Mouse (Mus musculus): ENCODE results near the gene Lrtm2. TPM values are rescaled to one million over a fixed set of nuclear protein-coding genes. Genes with fewer than 3 reads are reported as not detected.
A peak's percentile ranks its signal among the peaks of the same experiment; 100 is the strongest.

The Lrtm2 gene
- polyA plus RNA-seq, 1 experiment = not detected

DNA sequence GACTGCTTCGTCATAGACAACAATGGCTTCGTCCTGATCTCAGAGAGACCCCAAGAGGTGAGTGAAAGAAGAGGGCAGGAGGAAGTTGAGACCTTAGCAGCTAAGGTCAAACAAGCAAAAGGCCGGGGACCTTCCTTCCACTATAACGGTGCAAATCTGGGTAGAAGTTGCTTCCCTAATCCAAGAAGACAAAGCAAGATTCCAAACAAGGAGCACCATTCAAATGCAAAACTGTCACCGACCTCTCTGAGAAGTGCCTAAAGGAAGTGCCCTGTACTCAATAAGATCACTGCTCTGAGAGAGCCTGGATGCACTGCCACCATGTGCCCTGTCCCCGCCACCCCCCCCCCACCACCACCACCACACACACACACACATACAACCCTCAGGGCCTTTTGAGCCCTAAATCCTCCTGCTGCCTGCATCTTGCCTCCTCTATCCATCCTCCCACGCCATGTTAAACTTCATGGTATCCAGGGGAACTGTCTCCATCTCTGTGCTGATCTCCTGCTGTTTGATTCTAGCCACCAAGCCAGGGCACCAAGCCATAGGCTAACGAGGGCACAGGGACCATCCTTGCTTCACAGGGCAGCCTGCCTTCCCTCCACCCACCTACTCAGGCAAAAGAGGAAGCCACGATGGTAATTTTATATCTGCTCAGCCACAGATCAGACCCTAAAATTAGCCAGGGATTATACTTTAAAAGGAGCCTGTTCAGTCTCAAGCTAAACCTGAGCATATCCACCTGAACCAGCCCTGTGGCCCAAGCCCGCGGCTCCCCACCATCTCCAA is 7.8 kb upstream of the Lrtm2 start:
- Histone ChIP-seq H3K4me3 (replicated peaks) (no peak overlapping the region), H3K27me3 (replicated peaks) (peaks cover 22% of the 10 kb centered on the region), H3K36me3 (replicated peaks; ENCODE audit: low read length) (no peaks in the 10 kb centered on the region), H3K9me3 (no peaks in the 10 kb centered on the region), H3K4me1 (peaks cover 54% of the 10 kb centered on the region)
- TF ChIP-seq FLI1 (IDR thresholded peaks at IDR 0.05; ENCODE audit: low read length) (no peak), GATA1 (IDR thresholded peaks at IDR 0.05; ENCODE audit: borderline replicate concordance, low read length) (no peak)

- Histone ChIP-seq H3K4me3 (replicated peaks) (peak overlapping the region; percentile 8), H3K27me3 (replicated peaks) (peaks cover 30% of the 10 kb centered on the region), H3K4me1 (peaks cover 62% of the 10 kb centered on the region), H3K9me3 (no peaks in the 10 kb centered on the region), H3K36me3 (replicated peaks; ENCODE audit: low read length) (no peaks in the 10 kb centered on the region)
- no peak for TF ChIP-seq FLI1 (IDR thresholded peaks at IDR 0.05; ENCODE audit: low read length)
- no peak for TF ChIP-seq GATA1 (IDR thresholded peaks at IDR 0.05; ENCODE audit: borderline replicate concordance, low read length)
These were observed 6.7 kb upstream of the Lrtm2 start for GRCm38 (mm10) chr6:119337287-119337686.

GRCm38 (mm10) chr6:119336124-119336523 is 5.6 kb upstream of the Lrtm2 start:
- no peaks in the 10 kb centered on the region for H3K36me3 ChIP-seq (replicated peaks; ENCODE audit: low read length)
- TF ChIP-seq GATA1 (IDR thresholded peaks at IDR 0.05; ENCODE audit: borderline replicate concordance, low read length) (no peak), FLI1 (IDR thresholded peaks at IDR 0.05; ENCODE audit: low read length) (no peak)
- H3K27me3 ChIP-seq (replicated peaks) = peaks cover 40% of the 10 kb centered on the region
- H3K9me3 ChIP-seq = no peaks in the 10 kb centered on the region
- peaks cover 53% of the 10 kb centered on the region for H3K4me1 ChIP-seq
- peak overlapping the region; percentile 46 for H3K4me3 ChIP-seq (replicated peaks)

- H3K4me1 ChIP-seq = peaks cover 62% of the 10 kb centered on the region
- no peak overlapping the region for H3K4me3 ChIP-seq (replicated peaks)
- H3K9me3 ChIP-seq = no peaks in the 10 kb centered on the region
- TF ChIP-seq GATA1 (IDR thresholded peaks at IDR 0.05; ENCODE audit: borderline replicate concordance, low read length) (no peak), FLI1 (IDR thresholded peaks at IDR 0.05; ENCODE audit: low read length) (no peak)
- peaks cover 63% of the 10 kb centered on the region for H3K27me3 ChIP-seq (replicated peaks)
- H3K36me3 ChIP-seq (replicated peaks; ENCODE audit: low read length) = no peaks in the 10 kb centered on the region
These were observed 3.3 kb upstream of the Lrtm2 start for GRCm38 (mm10) chr6:119333831-119334230.

GRCm38 (mm10) chr6:119333202-119333601 is 2.6 kb upstream of the Lrtm2 start:
- H3K9me3 ChIP-seq = no peaks in the 10 kb centered on the region
- H3K27me3 ChIP-seq (replicated peaks) = peaks cover 70% of the 10 kb centered on the region
- H3K4me1 ChIP-seq = peaks cover 60% of the 10 kb centered on the region
- TF ChIP-seq GATA1 (IDR thresholded peaks at IDR 0.05; ENCODE audit: borderline replicate concordance, low read length) (no peak), FLI1 (IDR thresholded peaks at IDR 0.05; ENCODE audit: low read length) (no peak)
- H3K36me3 ChIP-seq (replicated peaks; ENCODE audit: low read length) = no peaks in the 10 kb centered on the region
- H3K4me3 ChIP-seq (replicated peaks) = no peak overlapping the region

GRCm38 (mm10) chr6:119332111-119332510 is 1.5 kb upstream of the Lrtm2 start:
- no peaks in the 10 kb centered on the region for H3K9me3 ChIP-seq
- H3K27me3 ChIP-seq (replicated peaks) = peaks cover 79% of the 10 kb centered on the region
- H3K4me1 ChIP-seq = peaks cover 49% of the 10 kb centered on the region
- TF ChIP-seq FLI1 (IDR thresholded peaks at IDR 0.05; ENCODE audit: low read length) (no peak), GATA1 (IDR thresholded peaks at IDR 0.05; ENCODE audit: borderline replicate concordance, low read length) (no peak)
- no peaks in the 10 kb centered on the region for H3K36me3 ChIP-seq (replicated peaks; ENCODE audit: low read length)
- no peak overlapping the region for H3K4me3 ChIP-seq (replicated peaks)

GRCm38 (mm10) chr6:119329936-119330335 is 630 bp downstream of the Lrtm2 start:
- H3K9me3 ChIP-seq = no peaks in the 10 kb centered on the region
- peaks cover 39% of the 10 kb centered on the region for H3K4me1 ChIP-seq
- TF ChIP-seq FLI1 (IDR thresholded peaks at IDR 0.05; ENCODE audit: low read length) (no peak), GATA1 (IDR thresholded peaks at IDR 0.05; ENCODE audit: borderline replicate concordance, low read length) (no peak)
- H3K4me3 ChIP-seq (replicated peaks) = no peak overlapping the region
- H3K27me3 ChIP-seq (replicated peaks) = peaks cover 91% of the 10 kb centered on the region
- no peaks in the 10 kb centered on the region for H3K36me3 ChIP-seq (replicated peaks; ENCODE audit: low read length)

- no peaks in the 10 kb centered on the region for H3K9me3 ChIP-seq
- H3K27me3 ChIP-seq (replicated peaks) = peaks cover 91% of the 10 kb centered on the region
- no peaks in the 10 kb centered on the region for H3K36me3 ChIP-seq (replicated peaks; ENCODE audit: low read length)
- no peak for TF ChIP-seq FLI1 (IDR thresholded peaks at IDR 0.05; ENCODE audit: low read length)
- no peak for TF ChIP-seq GATA1 (IDR thresholded peaks at IDR 0.05; ENCODE audit: borderline replicate concordance, low read length)
- no peak overlapping the region for H3K4me3 ChIP-seq (replicated peaks)
- peaks cover 39% of the 10 kb centered on the region for H3K4me1 ChIP-seq
These were observed 1.3 kb downstream of the Lrtm2 start for GRCm38 (mm10) chr6:119329215-119329714.

DNA sequence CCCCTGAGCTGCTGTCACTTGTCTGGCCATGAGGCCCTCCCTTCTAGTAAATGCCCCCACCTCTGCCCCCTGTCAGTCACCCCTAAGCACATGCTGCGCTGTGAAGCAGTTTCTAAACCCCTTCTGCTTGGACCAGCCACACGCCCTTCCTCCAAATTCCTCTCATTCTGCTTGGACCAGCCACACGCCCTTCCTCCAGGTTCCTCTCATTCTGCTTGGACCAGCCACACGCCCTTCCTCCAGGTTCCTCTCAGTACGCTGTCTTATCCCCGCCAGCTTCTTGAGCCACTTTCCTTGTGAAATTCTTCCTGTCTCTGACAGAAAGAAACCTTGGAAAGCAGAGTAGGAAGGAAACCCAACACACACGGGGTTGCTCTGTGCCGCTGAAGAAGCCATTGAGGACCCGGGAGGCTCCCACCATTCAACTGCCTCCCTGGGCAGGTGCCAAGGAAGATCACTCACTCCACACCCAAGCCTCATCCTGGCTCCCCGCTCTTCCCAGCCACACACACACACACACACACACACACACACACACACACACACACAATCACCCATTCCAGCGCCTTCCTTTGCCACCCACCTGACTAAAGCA is 1.9 kb downstream of the Lrtm2 start:
- Histone ChIP-seq H3K27me3 (replicated peaks) (peaks cover 92% of the 10 kb centered on the region), H3K4me3 (replicated peaks) (no peak overlapping the region), H3K9me3 (no peaks in the 10 kb centered on the region), H3K36me3 (replicated peaks; ENCODE audit: low read length) (no peaks in the 10 kb centered on the region), H3K4me1 (peaks cover 39% of the 10 kb centered on the region)
- TF ChIP-seq GATA1 (IDR thresholded peaks at IDR 0.05; ENCODE audit: borderline replicate concordance, low read length) (no peak), FLI1 (IDR thresholded peaks at IDR 0.05; ENCODE audit: low read length) (no peak)

GRCm38 (mm10) chr6:119326541-119326940 is 4.0 kb downstream of the Lrtm2 start:
- no peaks in the 10 kb centered on the region for H3K9me3 ChIP-seq
- peaks cover 95% of the 10 kb centered on the region for H3K27me3 ChIP-seq (replicated peaks)
- no peaks in the 10 kb centered on the region for H3K36me3 ChIP-seq (replicated peaks; ENCODE audit: low read length)
- TF ChIP-seq FLI1 (IDR thresholded peaks at IDR 0.05; ENCODE audit: low read length) (no peak), GATA1 (IDR thresholded peaks at IDR 0.05; ENCODE audit: borderline replicate concordance, low read length) (no peak)
- H3K4me3 ChIP-seq (replicated peaks) = no peak overlapping the region
- H3K4me1 ChIP-seq = peaks cover 29% of the 10 kb centered on the region
